Mouse (Mus musculus): ENCODE measurements around the gene Ttc3. TPM values are rescaled to one million over a fixed set of nuclear protein-coding genes. Genes with fewer than 3 reads are reported as not detected.
A peak's percentile ranks its signal among the peaks of the same experiment; 100 is the strongest.

Gene Ttc3
- polyA plus RNA-seq, 2 experiments: 9.2 to 20.3 TPM

GRCm38 (mm10) chr16:94411287-94411686, 40.9 kb downstream of the Ttc3 start:
- H3K36me3 ChIP-seq (replicated peaks; ENCODE audit: control insufficient read depth, insufficient read depth, low read depth): no peaks in the 10 kb centered on the region
- WGBS (ENCODE audit: insufficient replicate concordance): 64% methylated on average over 3 of the region's 3 CpGs

GRCm38 (mm10) chr16:94412198-94412597, 41.8 kb downstream of the Ttc3 start:
- Histone ChIP-seq H3K36me3 (replicated peaks; ENCODE audit: control insufficient read depth, insufficient read depth, low read depth) (no peaks in the 10 kb centered on the region), H3K27ac (no peak overlapping the region), H3K4me1 (replicated peaks; ENCODE audit: control insufficient read depth in 2 of 2, insufficient read depth in 2 of 2, low read length in 1 of 2) (no peaks in the 10 kb centered on the region), H3K9ac (replicated peaks) (no peak overlapping the region), H3K27me3 (ENCODE audit: control insufficient read depth, insufficient read depth, low read length) (no peaks in the 10 kb centered on the region), H3K4me3 (ENCODE audit: insufficient read depth in 1 of 2, low read depth in 2 of 2, low read length in 2 of 2) (no peak overlapping the region), H3K4me2 (ENCODE audit: low read depth) (no peak overlapping the region), H3K9me3 (ENCODE audit: control insufficient read depth, low read length) (no peaks in the 10 kb centered on the region)
- TF ChIP-seq EP300 (IDR thresholded peaks at IDR 0.05; ENCODE audit: low read depth) (no peak), CTCF (IDR thresholded peaks at IDR 0.05; ENCODE audit: low read depth) (no peak)
- WGBS (ENCODE audit: insufficient replicate concordance): 76% methylated on average over 2 of the region's 2 CpGs
- DNase-seq (ENCODE audit: low read depth in 3 of 3, low spot score in 3 of 3) (no peak), ATAC-seq (ENCODE audit: insufficient read depth) (no peak)

More at GRCm38 (mm10) chr16:94411287-94411686, 40.9 kb downstream of the Ttc3 start:
- Histone ChIP-seq H3K27ac (no peak overlapping the region), H3K4me3 (ENCODE audit: insufficient read depth in 1 of 2, low read depth in 2 of 2, low read length in 2 of 2) (no peak overlapping the region), H3K27me3 (ENCODE audit: control insufficient read depth, insufficient read depth, low read length) (no peaks in the 10 kb centered on the region), H3K9me3 (ENCODE audit: control insufficient read depth, low read length) (no peaks in the 10 kb centered on the region), H3K4me1 (replicated peaks; ENCODE audit: control insufficient read depth in 2 of 2, insufficient read depth in 2 of 2, low read length in 1 of 2) (no peaks in the 10 kb centered on the region), H3K4me2 (ENCODE audit: low read depth) (no peak overlapping the region), H3K9ac (replicated peaks) (no peak overlapping the region)
- no peak for TF ChIP-seq EP300 (IDR thresholded peaks at IDR 0.05; ENCODE audit: low read depth)
- TF ChIP-seq CTCF (IDR thresholded peaks at IDR 0.05; ENCODE audit: low read depth): no peak
- ATAC-seq (ENCODE audit: insufficient read depth) (no peak), DNase-seq (ENCODE audit: low read depth in 3 of 3, low spot score in 3 of 3) (no peak)

DNA sequence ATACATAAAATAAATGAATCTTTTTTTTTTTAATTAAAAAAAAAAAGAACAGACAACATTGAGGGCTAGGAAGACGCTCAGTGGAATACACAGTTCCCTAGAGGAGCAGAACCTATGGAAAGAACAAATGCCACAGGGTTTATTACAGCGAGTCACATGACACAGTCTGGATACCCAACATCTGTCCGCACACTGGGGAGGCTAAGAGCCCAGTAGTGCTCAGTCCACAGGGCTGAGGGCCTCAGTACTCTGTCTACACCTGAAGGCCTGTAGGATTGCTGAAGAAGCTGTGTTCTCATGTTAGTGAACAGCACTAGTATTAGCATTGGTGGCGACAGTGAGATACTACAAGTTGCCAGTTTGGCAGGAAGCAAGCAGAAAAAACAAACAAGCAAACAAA, 42.3 kb downstream of the Ttc3 start:
- no peak overlapping the region for H3K4me3 ChIP-seq (ENCODE audit: insufficient read depth in 1 of 2, low read depth in 2 of 2, low read length in 2 of 2)
- H3K27me3 ChIP-seq (ENCODE audit: control insufficient read depth, insufficient read depth, low read length): no peaks in the 10 kb centered on the region
- no peaks in the 10 kb centered on the region for H3K9me3 ChIP-seq (ENCODE audit: control insufficient read depth, low read length)
- TF ChIP-seq EP300 (IDR thresholded peaks at IDR 0.05; ENCODE audit: low read depth): no peak
- no peak for TF ChIP-seq CTCF (IDR thresholded peaks at IDR 0.05; ENCODE audit: low read depth)
- no peaks in the 10 kb centered on the region for H3K36me3 ChIP-seq (replicated peaks; ENCODE audit: control insufficient read depth, insufficient read depth, low read depth)
- 73% methylated on average over 4 of the region's 4 CpGs for WGBS (ENCODE audit: insufficient replicate concordance)
- DNase-seq (ENCODE audit: low read depth in 3 of 3, low spot score in 3 of 3) (no peak), ATAC-seq (ENCODE audit: insufficient read depth) (no peak)
- H3K27ac ChIP-seq: no peak overlapping the region
- H3K9ac ChIP-seq (replicated peaks): no peak overlapping the region
- H3K4me1 ChIP-seq (replicated peaks; ENCODE audit: control insufficient read depth in 2 of 2, insufficient read depth in 2 of 2, low read length in 1 of 2): no peaks in the 10 kb centered on the region
- no peak overlapping the region for H3K4me2 ChIP-seq (ENCODE audit: low read depth)

- Histone ChIP-seq H3K27me3 (ENCODE audit: control insufficient read depth, insufficient read depth, low read length) (no peaks in the 10 kb centered on the region), H3K27ac (no peak overlapping the region), H3K9me3 (ENCODE audit: control insufficient read depth, low read length) (no peaks in the 10 kb centered on the region), H3K4me3 (ENCODE audit: insufficient read depth in 1 of 2, low read depth in 2 of 2, low read length in 2 of 2) (no peak overlapping the region), H3K4me1 (replicated peaks; ENCODE audit: control insufficient read depth in 2 of 2, insufficient read depth in 2 of 2, low read length in 1 of 2) (no peaks in the 10 kb centered on the region), H3K36me3 (replicated peaks; ENCODE audit: control insufficient read depth, insufficient read depth, low read depth) (no peaks in the 10 kb centered on the region; the same call in 1 of the 2 replicates), H3K9ac (replicated peaks) (no peak overlapping the region), H3K4me2 (ENCODE audit: low read depth) (no peak overlapping the region)
- ATAC-seq (ENCODE audit: insufficient read depth) (no peak), DNase-seq (ENCODE audit: low read depth in 3 of 3, low spot score in 3 of 3) (no peak)
- no peak for TF ChIP-seq EP300 (IDR thresholded peaks at IDR 0.05; ENCODE audit: low read depth)
- TF ChIP-seq CTCF (IDR thresholded peaks at IDR 0.05; ENCODE audit: low read depth): no peak
- WGBS (ENCODE audit: insufficient replicate concordance): 69% methylated on average over 6 of the region's 6 CpGs
Observed at GRCm38 (mm10) chr16:94414151-94414550, 43.7 kb downstream of the Ttc3 start.

- H3K4me2 ChIP-seq (ENCODE audit: low read depth): no peak overlapping the region
- H3K9me3 ChIP-seq (ENCODE audit: control insufficient read depth, low read length): no peaks in the 10 kb centered on the region; the same call in 1 of the 2 replicates
- no peaks in the 10 kb centered on the region for H3K4me1 ChIP-seq (replicated peaks; ENCODE audit: control insufficient read depth in 2 of 2, insufficient read depth in 2 of 2, low read length in 1 of 2)
- ATAC-seq (ENCODE audit: insufficient read depth) (no peak), DNase-seq (ENCODE audit: low read depth in 3 of 3, low spot score in 3 of 3) (no peak)
- no peaks in the 10 kb centered on the region for H3K27me3 ChIP-seq (ENCODE audit: control insufficient read depth, insufficient read depth, low read length)
- H3K27ac ChIP-seq: no peak overlapping the region
- H3K4me3 ChIP-seq (ENCODE audit: insufficient read depth in 1 of 2, low read depth in 2 of 2, low read length in 2 of 2): no peak overlapping the region
- WGBS (ENCODE audit: insufficient replicate concordance): 84% methylated on average over 3 of the region's 3 CpGs
- TF ChIP-seq CTCF (IDR thresholded peaks at IDR 0.05; ENCODE audit: low read depth) (peak; percentile 77), EP300 (IDR thresholded peaks at IDR 0.05; ENCODE audit: low read depth) (no peak)
- H3K36me3 ChIP-seq (replicated peaks; ENCODE audit: control insufficient read depth, insufficient read depth, low read depth): peaks cover 12% of the 10 kb centered on the region
- H3K9ac ChIP-seq (replicated peaks): no peak overlapping the region
Observed at GRCm38 (mm10) chr16:94420498-94420897, 50.1 kb downstream of the Ttc3 start.
